Mouse (Mus musculus): ENCODE data around the gene Scarf1. TPM values are rescaled to one million over a fixed set of nuclear protein-coding genes. Genes with fewer than 3 reads are reported as not detected.
"Not testable (repeated sequence)": the region's sequence is repeated elsewhere in the genome, so short reads cannot be mapped to it uniquely, and the experiment has no call there.

Scarf1 gene
- polyA plus RNA-seq, 1 experiment = not detected

DNA sequence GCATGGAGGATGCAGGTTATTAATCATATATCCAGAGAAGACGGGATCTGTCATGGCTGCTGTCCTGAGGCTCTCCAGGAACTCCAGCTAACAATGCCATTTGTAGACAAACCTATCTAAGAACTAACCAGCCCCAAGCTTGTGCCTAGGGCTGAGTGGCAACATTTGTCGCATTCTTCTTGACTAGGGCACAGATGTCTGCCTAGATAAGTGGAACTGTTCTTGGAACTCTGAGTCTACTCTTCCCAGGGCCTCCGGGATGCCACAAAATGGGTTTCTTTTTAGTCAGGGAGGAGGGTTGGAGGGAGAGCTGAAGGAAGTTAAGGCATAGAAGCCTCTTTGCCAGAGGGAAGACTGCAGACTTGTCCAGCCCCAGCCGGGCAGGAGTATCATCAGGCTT lies 32.7 kb downstream of the Scarf1 start:
- no peak for TF ChIP-seq CTCF (IDR thresholded peaks at IDR 0.05; ENCODE audit: borderline replicate concordance, insufficient read depth, low read length)
- TF ChIP-seq POLR2A (IDR thresholded peaks at IDR 0.05; ENCODE audit: low read depth, low read length) = no peak
- Histone ChIP-seq H3K4me3 (ENCODE audit: insufficient read depth, low read length) (no peak overlapping the region), H3K27ac (ENCODE audit: insufficient read depth, low read length) (no peak overlapping the region), H3K4me1 (ENCODE audit: control insufficient read depth, insufficient read depth, low read length) (0 out of 2 replicates have a peak, but pooled peaks cover 5% of the 10 kb centered on the region)

DNA sequence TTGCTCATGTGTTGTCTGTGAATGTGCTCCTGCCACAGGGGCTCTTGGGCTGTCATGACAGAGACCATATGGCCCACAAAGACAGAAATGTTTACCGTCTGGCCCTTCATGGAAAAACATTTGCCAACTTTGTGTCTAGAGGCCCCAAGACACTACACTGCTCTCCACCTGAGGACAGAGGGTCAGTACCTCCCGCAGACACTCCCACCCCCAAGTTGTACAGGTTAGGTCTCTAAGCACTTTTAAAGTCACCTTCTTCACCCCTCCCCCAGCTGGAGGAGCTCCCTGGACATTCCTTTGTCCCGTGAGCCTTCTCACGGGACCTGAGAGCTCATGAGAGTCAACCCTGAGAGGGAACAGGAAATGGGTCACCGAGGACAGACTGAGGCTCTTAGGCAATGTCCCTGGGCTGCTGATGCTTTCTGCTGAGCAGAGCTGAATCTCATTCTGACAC lies 36.3 kb downstream of the Scarf1 start:
- no peak for TF ChIP-seq CTCF (IDR thresholded peaks at IDR 0.05; ENCODE audit: borderline replicate concordance, insufficient read depth, low read length)
- no peak for TF ChIP-seq POLR2A (IDR thresholded peaks at IDR 0.05; ENCODE audit: low read depth, low read length)
- Histone ChIP-seq H3K4me1 (ENCODE audit: control insufficient read depth, insufficient read depth, low read length) (peaks cover 24% of the 10 kb centered on the region), H3K4me3 (ENCODE audit: insufficient read depth, low read length) (no peak overlapping the region), H3K27ac (ENCODE audit: insufficient read depth, low read length) (no peak overlapping the region)

DNA sequence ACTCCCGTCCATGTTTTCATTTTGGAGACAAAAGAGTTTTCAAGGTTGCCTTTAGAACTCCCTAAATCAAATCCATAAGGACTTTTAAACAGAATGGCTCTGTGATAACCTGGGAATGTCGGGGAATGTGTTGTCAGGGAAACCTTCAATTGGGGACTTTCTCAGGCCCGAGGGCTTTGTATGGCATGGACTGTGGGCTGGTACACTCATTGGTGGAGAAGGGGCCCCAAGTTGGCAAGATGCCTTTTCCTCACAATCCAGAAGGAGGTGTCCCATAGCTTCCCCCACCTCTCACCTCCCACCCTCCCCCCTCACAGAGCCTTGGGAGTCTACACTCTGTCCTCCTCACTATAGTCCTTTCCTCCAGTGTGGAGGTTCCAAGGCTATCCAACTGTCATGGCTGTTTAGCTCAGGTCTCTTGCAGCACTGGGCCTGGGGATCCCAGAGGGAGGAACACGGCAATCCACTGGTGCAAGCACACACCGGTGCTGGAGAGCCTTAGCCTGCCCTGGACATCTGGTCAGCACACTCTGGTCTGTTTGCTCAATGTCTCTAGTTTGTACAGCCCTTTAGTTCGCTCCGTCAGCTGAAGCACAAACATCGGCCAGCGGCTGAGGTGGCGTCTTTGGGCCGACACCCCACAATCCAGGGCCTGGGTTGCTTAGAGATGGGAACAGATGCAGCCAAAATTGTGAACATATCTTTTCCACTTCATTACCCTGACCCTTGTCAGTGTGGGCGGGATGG lies 37.0 kb downstream of the Scarf1 start:
- H3K4me1 ChIP-seq (ENCODE audit: control insufficient read depth, insufficient read depth, low read length) = peaks cover 24% of the 10 kb centered on the region
- H3K4me3 ChIP-seq (ENCODE audit: insufficient read depth, low read length) = no peak overlapping the region
- TF ChIP-seq POLR2A (IDR thresholded peaks at IDR 0.05; ENCODE audit: low read depth, low read length) (no peak), CTCF (IDR thresholded peaks at IDR 0.05; ENCODE audit: borderline replicate concordance, insufficient read depth, low read length) (no peak)
- H3K27ac ChIP-seq (ENCODE audit: insufficient read depth, low read length) = no peak overlapping the region

DNA sequence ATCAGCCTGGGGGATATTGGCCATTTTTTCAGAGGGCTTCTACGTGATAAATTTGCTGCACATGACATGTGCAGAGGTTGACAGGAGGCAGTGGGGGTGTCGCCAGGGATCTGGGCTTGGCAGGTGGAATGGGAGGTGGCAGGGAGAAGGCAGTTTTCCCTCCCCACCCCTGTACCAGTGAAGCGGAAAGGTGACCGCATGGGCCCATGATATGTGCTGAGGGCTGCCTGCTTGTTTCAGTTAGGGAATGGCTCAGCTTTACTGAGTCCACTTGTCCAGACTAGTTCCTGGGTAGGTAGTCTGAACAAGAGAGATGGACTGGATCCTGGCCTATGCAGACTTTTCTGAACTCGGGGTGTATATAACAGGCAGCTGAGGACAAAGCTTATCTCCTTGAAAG lies 38.0 kb downstream of the Scarf1 start:
- Histone ChIP-seq H3K27ac (ENCODE audit: insufficient read depth, low read length) (0 out of 2 replicates have a peak overlapping the region, but pooled peaks have one; percentile 11), H3K4me3 (ENCODE audit: insufficient read depth, low read length) (no peak overlapping the region), H3K4me1 (ENCODE audit: control insufficient read depth, insufficient read depth, low read length) (peaks cover 24% of the 10 kb centered on the region)
- TF ChIP-seq POLR2A (IDR thresholded peaks at IDR 0.05; ENCODE audit: low read depth, low read length) = no peak
- no peak for TF ChIP-seq CTCF (IDR thresholded peaks at IDR 0.05; ENCODE audit: borderline replicate concordance, insufficient read depth, low read length)

DNA sequence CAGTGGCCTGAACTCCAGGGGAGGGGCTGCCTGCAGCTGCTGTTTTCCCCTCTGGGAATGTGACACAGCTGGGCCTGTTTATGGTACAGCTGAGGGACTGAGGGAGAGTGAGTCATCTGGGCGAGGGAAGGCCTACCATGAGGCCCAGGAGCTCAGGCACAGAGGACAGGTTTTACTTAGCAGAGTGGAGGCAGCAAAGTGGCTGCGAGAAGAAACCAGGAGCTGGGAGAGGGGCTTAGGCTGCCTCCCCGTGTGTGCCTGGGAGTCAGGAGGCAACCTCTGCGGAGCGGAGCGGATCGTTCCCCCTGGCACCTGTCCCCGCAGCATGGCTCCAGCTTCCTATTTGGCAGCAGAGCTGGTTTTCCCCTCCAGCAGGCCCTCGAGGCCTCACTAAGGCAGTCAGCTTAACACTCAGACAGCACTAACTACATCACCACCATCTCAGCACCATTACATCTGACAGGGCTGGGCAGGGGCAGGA lies 38.7 kb downstream of the Scarf1 start:
- Histone ChIP-seq H3K4me1 (ENCODE audit: control insufficient read depth, insufficient read depth, low read length) (peaks cover 24% of the 10 kb centered on the region), H3K4me3 (ENCODE audit: insufficient read depth, low read length) (no peak overlapping the region), H3K27ac (ENCODE audit: insufficient read depth, low read length) (no peak overlapping the region)
- TF ChIP-seq CTCF (IDR thresholded peaks at IDR 0.05; ENCODE audit: borderline replicate concordance, insufficient read depth, low read length) = no peak
- TF ChIP-seq POLR2A (IDR thresholded peaks at IDR 0.05; ENCODE audit: low read depth, low read length) = 0 out of 2 replicates have a peak, but pooled peaks have one; percentile 40

- Histone ChIP-seq H3K27ac (ENCODE audit: insufficient read depth, low read length) (no peak overlapping the region), H3K4me1 (ENCODE audit: control insufficient read depth, insufficient read depth, low read length) (peaks cover 24% of the 10 kb centered on the region), H3K4me3 (ENCODE audit: insufficient read depth, low read length) (no peak overlapping the region)
- TF ChIP-seq CTCF (IDR thresholded peaks at IDR 0.05; ENCODE audit: borderline replicate concordance, insufficient read depth, low read length) (no peak), POLR2A (IDR thresholded peaks at IDR 0.05; ENCODE audit: low read depth, low read length) (no peak)
These were observed 39.7 kb downstream of the Scarf1 start for GRCm38 (mm10) chr11:75552906-75553482.

DNA sequence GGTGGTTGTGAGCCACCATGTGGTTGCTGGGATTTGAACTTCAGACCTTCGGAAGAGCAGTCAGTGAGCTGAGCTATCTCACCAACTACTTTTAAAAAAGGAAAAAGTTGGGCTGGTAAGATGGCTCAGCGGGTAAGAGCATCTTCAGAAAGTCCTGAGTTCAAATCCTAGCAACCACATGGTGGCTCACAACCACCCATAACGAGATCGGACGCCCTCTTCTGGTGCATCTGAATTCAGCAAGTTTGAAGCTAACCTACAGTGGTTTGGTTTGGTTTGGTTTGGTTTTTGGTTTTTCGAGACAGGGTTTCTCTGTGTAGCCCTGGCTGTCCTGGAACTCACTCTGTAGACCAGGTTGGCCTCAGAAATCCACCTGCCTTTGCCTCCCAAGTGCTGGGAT lies 42.7 kb downstream of the Scarf1 start:
- peaks cover 19% of the 10 kb centered on the region for H3K4me1 ChIP-seq (ENCODE audit: control insufficient read depth, insufficient read depth, low read length)
- not testable (repeated sequence) for H3K27ac ChIP-seq (ENCODE audit: insufficient read depth, low read length); H3K4me3 ChIP-seq (ENCODE audit: insufficient read depth, low read length)

DNA sequence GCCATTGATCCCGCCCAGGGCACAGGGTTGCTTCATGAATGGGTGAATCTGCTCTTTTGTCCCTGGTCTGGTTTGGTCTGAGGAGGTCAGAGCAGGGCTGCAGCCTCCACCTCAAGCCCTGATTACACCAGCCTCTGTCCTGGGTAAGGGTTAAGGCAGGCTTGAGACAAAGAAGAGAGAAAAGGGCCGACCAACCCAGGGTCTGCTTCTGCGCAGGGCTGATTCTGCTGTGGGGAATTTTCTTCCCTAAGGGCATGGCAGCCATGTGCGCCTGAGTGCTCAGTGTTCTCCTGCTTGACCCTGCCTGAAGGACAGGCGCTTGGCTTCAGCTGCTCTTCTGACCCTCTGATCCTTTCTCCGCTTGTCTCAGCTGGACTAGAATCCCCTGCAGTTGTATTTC lies 43.8 kb downstream of the Scarf1 start:
- no peak for TF ChIP-seq POLR2A (IDR thresholded peaks at IDR 0.05; ENCODE audit: low read depth, low read length)
- no peak for TF ChIP-seq CTCF (IDR thresholded peaks at IDR 0.05; ENCODE audit: borderline replicate concordance, insufficient read depth, low read length)
- no peak overlapping the region for H3K4me3 ChIP-seq (ENCODE audit: insufficient read depth, low read length)
- H3K27ac ChIP-seq (ENCODE audit: insufficient read depth, low read length) = no peak overlapping the region
- H3K4me1 ChIP-seq (ENCODE audit: control insufficient read depth, insufficient read depth, low read length) = peaks cover 9% of the 10 kb centered on the region

GRCm38 (mm10) chr11:75558101-75558500 lies 44.8 kb downstream of the Scarf1 start:
- H3K27ac ChIP-seq (ENCODE audit: insufficient read depth, low read length) = no peak overlapping the region
- no peak overlapping the region for H3K4me3 ChIP-seq (ENCODE audit: insufficient read depth, low read length)
- TF ChIP-seq POLR2A (IDR thresholded peaks at IDR 0.05; ENCODE audit: low read depth, low read length) = no peak
- peak; percentile 23; the same call in 1 of the 2 replicates for TF ChIP-seq CTCF (IDR thresholded peaks at IDR 0.05; ENCODE audit: borderline replicate concordance, insufficient read depth, low read length)
- H3K4me1 ChIP-seq (ENCODE audit: control insufficient read depth, insufficient read depth, low read length) = peaks cover under 1% of the 10 kb centered on the region; the same call in 1 of the 2 replicates

DNA sequence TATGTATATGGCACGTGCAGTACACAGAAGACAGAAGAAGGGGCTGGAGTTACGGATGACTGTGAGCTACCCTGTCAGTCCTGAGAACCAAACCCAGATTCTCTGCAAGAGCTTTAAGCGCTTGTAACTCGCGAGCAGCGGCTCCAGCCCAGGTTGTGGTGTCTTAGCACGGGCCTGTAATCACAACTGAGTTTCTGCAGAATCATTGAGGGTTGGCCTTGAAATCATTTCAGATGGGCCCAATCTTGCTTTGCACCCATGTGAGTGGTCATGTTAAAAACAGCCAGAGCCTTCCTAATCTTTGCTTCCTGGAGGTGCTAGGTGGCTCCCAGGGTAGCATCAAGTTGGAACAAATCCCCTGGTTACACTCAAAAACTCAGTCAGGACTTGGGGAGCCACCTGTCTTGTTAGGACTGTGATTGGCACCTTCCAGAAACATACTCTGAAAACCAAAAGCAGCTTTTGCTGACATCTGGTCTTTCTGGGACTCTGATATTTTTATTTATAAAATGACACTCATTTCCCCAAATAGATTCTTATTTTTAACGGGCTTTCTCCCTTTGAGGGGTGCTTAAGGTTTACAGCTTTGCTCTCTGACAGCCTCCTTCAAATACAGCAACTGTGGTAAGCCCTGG lies 46.6 kb downstream of the Scarf1 start:
- peaks cover 5% of the 10 kb centered on the region; the same call in 1 of the 2 replicates for H3K4me1 ChIP-seq (ENCODE audit: control insufficient read depth, insufficient read depth, low read length)
- no peak overlapping the region for H3K4me3 ChIP-seq (ENCODE audit: insufficient read depth, low read length)
- no peak overlapping the region for H3K27ac ChIP-seq (ENCODE audit: insufficient read depth, low read length)
- TF ChIP-seq CTCF (IDR thresholded peaks at IDR 0.05; ENCODE audit: borderline replicate concordance, insufficient read depth, low read length) (no peak), POLR2A (IDR thresholded peaks at IDR 0.05; ENCODE audit: low read depth, low read length) (no peak)

All from embryonic fibroblast, embryonic 13.5 days (primary cell).